Mouse (Mus musculus): ENCODE data around the gene Pde11a.

DNA sequence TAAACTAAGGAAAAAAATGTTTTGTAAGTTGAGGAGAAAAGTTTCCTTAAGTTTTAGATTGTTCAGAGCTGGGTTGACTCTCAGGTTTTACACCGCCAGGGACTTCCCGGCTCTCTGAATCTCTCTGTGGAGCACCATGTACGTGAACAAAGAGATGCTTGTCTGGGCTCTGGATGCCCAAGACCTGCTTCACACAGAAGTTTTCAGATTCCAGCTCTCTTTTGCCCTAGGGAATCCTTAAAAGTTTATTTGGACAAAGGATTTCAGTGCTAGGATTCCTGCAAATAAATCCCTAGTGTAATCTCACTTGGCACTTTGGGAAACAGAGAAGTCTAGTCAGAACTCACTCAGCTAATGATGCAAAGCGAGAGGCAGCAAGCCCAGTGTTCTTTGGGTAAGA is 348.9 kb downstream of the Pde11a start:
- TF ChIP-seq POLR2A (IDR thresholded peaks at IDR 0.05; ENCODE audit: extremely low read depth, insufficient read depth, low read length) (no peak), CTCF (IDR thresholded peaks at IDR 0.05; ENCODE audit: low read depth, low read length) (no peak)
